Mouse (Mus musculus) ZHBTc4 (cell line): ENCODE data around the gene Rab7.

Source experiments
- DNase-seq: peaks from one replicate; pipeline ENCODE4 v3.0.0-alpha.2; 2011; ENCODE audit warnings: low read depth, low spot score

Gene Rab7

DNA sequence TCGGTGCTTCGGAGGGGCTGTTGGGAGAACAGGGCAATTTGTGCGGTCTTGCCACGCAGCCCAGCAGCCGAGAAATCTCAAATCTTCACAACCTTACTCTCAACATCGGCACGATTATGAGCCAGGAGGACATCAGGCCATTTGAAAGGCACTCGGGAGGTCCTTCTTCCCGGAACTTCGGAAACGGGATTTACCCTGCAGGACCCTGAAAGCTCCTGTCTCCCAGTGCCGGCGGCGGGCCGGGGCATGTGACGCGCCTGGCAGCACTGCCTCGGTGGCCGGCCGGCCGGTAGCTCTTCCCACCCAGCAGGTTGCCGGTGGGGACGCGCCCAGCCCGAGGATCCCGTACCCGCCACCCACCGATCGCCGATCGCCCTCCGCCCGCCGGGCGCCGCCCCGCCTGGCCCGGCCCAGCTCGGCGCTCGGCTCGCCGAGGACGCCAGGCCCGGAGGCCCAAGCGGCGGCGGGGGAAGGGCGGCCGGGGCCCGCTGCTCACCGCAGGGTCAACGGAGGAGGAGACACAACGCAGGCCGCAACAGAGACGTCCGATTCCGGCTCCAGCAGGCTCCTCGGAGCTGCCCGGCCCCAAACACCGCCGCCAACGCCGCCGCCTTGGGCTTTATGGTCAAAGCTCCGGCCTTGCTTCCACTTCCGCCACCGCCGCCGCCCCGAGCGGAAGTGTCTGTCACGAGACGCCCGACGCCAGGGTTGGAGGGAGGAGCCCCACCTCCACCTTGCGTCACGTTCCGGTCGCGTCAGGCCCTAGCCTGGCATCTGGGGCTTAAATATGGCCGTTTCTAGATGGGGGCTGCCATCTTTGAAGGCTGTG is at the start of gene Rab7:
Gene Rab7 (minus strand): TSS at position 694 of the 829 bp plus-strand sequence.
- DNase-seq = peak; percentile 99

DNA sequence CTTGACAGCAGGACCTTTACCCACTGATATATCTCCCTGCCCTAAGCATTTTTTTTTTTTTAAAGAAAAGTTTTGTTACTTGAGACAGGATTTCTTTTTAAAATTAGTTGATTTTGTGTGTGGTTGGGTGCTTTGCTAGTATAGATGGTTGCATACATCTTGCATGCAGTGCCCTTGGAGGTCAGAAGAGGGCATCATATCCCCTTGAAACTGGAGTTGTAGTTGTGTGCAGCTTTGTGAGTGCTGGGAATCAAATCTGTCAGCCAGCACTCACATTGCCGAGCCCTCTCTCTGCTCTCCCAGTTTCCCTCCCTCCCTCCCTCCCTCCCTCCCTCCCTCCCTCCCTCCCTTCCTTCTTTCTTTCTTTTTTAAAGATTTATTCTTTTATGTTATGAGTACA is 43.9 kb upstream of the Rab7 start:
- DNase-seq = peak; percentile 43

DNA sequence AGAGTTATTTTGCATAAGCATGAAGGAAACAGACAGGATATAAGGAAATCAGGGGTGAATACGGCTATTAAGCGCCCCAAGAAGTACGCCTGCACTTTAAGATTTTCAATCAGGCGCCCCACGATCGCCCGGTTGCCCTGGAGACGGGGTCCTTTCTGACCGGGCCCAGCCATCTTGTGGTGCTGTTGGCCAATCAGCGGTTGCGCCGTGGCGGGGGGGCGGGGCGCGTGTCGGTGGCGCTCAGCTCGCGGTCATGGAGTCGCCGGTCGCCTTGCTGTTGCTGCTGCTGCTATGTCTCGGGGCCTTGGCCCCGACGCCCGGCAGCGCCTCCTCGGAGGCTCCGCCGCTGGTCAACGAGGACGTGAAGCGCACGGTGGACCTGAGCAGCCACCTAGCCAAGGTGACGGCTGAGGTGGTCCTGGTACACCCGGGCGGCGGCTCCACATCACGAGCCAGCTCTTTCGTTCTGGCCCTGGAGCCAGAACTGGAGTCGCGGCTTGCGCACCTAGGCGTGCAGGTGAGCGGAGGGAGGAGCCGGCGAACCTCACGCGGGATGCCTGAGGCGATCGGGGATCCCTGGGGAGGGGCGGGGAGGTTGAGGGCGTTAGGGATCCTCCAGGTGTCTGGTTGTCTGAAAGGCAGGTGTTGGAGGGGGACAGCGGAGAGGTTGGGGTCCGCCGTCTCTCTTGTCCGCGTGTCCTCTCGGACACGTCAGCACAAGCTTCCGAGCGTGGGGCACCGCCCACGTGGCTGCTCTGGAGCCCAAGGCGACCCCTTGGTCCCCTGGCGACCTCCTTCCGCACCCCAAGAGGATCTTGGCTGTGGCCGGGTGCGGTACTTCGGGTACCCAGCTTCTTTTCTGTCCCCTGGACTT is 39.4 kb upstream of the Rab7 start, which contains the start of gene Rpn1:
Gene Rpn1 (plus strand): TSS at position 205 of the 874 bp plus-strand sequence.
- DNase-seq = peak; percentile 98

DNA sequence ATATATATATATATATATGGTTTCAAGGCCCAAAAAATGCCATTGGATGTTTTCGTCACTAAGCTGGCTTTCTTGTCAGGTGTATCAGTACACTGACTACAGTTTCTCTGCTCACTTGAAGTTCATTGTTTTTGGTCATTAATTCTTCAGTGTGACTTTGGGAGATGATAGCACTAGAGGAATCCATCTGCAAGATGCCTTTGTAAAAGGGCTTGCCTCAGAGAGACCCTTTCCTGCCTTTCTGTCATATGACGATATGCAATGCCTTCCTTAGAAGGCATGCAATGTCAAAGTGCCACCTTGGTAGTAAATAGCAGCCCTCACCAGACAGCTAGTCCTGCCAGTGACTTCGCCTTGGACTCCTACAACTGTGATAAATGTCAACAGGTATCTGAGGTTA is 38.6 kb upstream of the Rab7 start:
- no peak for DNase-seq

- DNase-seq = no peak
Measured at GRCm38 (mm10) chr6:88083095-88083494, 38.0 kb upstream of the Rab7 start.

DNA sequence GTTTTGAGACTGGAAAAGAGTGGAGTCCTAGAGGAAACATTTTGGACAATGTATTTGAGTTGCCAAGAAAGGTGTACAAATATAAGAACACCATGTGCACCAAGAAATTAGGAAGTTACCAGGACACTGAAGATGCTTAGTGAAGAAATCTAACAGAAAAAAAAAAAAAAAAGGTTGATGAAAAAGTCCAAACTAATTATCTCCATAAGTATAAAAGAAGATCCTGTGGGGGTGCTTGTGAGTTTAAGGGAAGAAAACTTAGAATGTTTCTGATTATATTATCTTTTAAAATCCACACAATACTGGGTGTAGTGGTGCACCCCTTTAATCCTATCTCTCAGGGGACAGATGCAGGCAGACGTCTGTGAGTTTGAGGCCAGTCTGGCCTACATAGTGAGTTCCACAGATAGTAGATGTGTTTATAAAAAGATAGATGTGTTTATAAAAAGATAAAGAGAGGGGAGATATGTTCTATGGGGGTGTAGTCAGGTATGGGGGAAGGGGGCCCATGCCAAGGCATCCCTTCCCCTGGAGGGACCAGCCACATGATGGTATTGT is 31.0 kb upstream of the Rab7 start:
- no peak for DNase-seq

DNA sequence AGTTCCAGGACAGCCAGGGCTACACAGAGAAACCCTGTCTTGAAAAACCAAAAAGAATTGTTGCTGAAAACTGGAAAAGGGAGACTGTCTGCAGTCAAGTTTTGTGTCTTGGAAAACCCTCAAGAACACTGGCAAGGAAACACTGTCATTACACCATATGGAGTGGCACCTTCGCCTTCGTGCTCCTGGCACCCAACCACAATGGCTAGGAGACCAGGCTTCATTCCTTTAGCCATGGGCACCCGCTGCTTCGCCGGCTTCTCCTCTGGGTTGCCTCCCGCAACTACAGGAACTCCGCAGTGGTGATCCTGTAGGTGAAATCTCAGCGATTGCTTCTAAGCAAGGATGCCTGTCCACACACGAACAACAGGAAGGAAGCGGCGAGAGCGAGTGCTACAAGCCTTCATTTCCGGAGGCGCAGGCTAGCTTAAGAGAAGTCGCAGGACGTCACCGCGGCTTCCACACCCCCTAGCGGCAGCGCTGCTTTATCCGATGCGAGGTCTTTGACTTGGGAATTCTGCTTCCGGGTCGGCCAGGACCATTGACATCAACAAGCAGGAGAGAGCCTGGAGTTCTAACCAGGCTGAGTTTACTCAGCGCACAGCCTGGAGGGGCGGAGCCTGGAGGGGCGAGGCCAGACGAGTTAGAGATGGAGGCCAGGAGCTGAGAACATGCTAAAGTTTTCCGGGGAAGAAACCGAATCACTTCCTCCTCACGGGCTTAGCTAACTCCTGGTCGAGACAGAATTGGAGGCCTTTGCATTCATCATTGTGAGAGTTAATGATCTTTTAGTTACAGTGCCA is 29.9 kb upstream of the Rab7 start:
- peak; percentile 100 for DNase-seq

GRCm38 (mm10) chr6:88071216-88071615 is 26.1 kb upstream of the Rab7 start:
- no peak for DNase-seq

DNA sequence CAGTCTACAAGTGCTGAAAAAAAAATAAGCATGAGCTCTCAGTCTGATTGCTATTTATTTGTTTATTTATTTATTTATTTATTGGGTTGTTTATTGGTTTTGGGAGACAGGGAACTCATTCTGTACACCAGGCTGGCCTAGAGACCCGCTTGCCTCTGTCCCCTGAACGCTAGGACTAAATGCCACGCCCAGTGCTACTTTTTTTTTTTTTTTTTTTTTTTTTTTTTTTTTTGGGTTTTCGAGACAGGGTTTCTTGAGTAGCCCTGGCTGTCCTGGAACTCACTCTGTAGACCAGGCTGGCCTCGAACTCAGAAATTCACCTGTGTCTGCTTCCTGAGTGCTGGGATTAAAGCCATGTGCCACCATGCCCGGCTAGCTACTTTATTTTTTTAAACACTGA is 25.4 kb upstream of the Rab7 start:
- no peak for DNase-seq

DNA sequence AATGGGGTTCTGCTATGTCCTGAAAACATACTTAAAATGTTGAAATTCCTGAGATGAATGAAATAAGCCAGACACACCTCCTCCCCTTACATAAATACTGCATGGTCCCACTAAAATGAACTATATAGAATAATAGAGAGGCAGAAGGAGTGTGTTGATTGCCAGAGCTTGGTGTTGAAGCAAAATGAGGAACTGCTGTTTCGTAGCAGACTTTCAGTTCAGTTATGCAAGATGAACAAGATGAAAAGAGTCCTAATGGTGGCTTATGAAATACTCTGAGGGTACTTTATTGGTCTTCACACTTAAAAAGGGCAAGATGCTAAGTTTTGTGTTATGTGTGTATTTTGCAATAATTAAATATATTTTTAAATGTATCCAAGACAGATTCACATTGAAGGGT is 23.7 kb upstream of the Rab7 start:
- no peak for DNase-seq

DNA sequence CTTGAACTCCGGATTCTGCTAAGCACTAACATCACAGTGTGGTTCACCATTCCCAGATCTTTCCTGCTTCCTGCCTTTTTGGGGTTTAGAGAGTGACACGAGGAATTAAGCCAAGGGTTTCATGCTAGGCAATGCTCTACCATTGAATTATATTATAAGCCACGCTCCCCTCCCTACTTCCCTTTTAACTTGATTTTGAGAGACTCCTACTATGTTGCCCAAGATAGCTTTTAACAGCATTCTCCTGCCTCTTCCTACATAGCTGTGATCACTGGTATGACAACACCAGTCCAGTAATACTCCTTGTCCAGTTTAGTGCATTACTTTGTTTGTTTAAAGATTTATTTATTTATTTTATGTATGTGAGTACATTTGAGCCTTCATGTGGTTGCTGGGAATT is 22.7 kb upstream of the Rab7 start:
- no peak for DNase-seq

DNA sequence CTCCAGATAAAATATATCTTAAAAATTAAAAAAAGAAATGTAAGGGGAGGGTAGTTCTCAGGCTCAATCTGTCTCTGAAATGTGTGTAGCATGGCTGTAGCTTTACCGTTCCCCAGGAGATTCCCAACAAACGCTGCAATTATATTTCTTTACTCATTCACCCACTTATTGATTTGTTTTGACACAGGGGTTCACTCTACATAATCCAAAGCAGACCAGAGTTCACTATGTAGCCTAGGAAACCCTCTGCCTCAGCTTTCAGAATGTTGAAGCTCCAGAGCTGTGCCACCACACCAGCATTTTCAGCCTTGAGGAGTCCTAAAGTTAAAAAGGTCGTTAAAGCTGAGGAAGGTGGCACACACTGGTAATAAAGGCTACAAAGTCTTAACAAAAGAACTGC is 20.9 kb upstream of the Rab7 start:
- DNase-seq = no peak

DNA sequence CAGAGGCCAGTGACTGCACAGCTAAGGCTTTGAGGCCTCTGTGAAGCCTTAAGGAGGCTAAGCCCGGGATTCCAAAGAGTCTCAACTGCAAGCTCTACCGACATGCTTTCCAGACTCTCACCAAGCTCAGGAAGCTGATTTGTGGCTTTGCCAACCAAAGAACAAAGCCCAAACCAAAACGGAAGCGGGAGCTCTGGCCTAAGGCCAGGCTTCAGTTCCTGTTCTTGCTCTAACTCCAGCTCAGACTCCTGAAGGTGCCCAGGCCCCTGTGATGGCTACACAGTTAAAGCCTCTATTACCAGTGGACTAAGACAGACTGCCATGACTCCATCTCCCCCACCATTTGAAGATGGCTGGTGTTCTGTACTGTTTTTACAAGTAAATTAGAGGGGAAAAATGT is 20.0 kb upstream of the Rab7 start:
- no peak for DNase-seq

GRCm38 (mm10) chr6:88064072-88064642 is 19.1 kb upstream of the Rab7 start:
- no peak for DNase-seq

- DNase-seq = no peak
Measured at GRCm38 (mm10) chr6:88062398-88062797, 17.3 kb upstream of the Rab7 start.

GRCm38 (mm10) chr6:88061406-88061805 is 16.3 kb upstream of the Rab7 start:
- peak; percentile 38 for DNase-seq

- no peak for DNase-seq
Measured at GRCm38 (mm10) chr6:88060602-88061001, 15.5 kb upstream of the Rab7 start.

- peak; percentile 83 for DNase-seq
Measured at GRCm38 (mm10) chr6:88059903-88060302, 14.8 kb upstream of the Rab7 start.

DNA sequence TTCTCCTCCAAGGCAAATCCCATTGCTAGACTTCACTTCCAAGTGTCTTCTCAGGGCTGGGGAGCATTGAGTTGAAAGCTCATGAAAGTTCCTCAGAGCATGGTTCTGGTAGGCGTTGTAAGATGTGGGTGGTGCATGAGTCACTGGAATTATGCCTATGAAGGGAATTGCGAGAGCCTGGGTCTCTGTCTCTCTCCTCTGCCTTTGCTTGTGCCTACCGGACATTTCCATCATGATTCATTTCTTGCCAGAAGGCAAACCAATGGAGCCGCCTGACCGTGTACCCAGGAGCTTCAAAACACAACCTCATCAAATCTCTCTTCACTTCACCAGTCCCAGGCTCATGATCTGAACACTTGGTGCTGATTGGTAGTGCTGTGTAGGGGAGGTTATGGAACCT is 11.8 kb upstream of the Rab7 start:
- DNase-seq = no peak

DNA sequence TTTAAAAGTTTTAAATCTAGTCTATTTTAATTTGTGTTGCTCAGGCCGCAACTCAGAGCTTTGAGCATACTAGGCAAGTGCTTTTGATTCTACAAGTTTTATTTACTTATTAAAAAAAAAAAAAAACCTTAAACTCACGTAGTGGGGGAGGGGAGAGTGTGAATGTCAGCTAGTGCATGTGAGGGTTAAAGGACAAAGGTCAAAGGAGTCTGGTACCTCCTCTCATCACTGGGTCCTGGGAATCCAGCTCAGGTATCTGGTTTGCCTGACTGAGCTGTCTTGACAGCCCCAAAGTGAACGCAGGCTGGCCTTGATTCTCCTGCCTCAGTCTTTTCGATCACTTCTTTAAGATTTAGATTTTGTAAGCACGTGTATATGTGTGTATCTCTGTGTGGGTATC is 10.6 kb upstream of the Rab7 start:
- DNase-seq = no peak
